Mouse (Mus musculus): Measurements from ENCODE around the gene Hk1.
A peak's percentile ranks its signal among the peaks of the same experiment; 100 is the strongest.
"Not testable (repeated sequence)": the region's sequence is repeated elsewhere in the genome, so short reads cannot be mapped to it uniquely, and the experiment has no call there.

Gene Hk1

DNA sequence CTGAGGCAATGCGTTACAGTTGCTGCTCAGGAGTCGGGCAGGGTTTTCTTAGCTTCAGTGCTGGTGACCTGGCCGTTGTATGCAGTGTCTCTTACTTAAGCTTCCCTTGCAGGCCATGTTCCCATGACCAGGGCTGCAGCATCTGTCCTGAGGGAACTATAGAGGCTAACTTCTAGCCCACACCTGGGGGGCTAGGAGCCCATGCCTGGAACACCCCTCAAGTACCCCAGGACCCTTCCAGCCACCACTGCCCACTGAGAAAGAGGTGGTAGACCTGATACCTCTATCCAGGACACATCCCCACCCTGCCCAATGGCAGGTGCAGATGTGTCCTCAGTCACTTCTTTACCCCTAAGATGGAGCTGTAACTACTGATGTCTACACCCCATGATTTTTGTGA lies 38.7 kb downstream of the Hk1 start:
- DNase-seq (ENCODE audit: low read depth, low spot score): no peak

DNA sequence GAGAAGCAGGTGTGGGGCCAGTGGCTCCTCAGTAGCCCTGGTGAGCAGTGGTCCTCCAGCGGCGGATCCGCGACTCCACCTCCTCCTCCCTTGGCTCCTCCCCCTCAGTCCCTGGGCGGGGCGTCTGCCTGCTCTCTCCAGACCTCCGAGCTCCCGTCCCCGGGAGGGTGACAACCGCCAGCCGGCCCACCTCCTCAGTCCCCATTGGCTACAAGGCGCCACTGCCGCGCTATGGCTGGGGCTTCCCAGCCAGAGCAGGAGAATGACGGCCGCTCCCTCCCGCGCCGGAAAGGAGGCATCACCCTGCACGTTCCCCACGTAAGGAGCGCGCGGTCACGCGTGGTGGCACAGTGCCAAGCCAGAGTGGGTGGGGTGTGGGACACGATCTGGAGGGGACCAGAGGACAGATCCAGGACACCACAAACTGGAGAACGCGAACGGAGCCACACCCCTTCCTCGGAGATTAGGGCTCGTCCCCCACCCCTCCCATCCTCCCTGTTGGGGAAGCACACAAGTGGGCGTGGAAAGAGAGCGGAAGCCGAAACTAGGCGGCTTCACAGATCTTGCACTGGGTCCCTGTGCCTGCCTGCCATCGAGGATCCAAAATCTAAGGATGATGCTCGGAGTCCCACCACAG lies 39.5 kb downstream of the Hk1 start:
- peak; percentile 97 for DNase-seq (ENCODE audit: low read depth, low spot score)

DNA sequence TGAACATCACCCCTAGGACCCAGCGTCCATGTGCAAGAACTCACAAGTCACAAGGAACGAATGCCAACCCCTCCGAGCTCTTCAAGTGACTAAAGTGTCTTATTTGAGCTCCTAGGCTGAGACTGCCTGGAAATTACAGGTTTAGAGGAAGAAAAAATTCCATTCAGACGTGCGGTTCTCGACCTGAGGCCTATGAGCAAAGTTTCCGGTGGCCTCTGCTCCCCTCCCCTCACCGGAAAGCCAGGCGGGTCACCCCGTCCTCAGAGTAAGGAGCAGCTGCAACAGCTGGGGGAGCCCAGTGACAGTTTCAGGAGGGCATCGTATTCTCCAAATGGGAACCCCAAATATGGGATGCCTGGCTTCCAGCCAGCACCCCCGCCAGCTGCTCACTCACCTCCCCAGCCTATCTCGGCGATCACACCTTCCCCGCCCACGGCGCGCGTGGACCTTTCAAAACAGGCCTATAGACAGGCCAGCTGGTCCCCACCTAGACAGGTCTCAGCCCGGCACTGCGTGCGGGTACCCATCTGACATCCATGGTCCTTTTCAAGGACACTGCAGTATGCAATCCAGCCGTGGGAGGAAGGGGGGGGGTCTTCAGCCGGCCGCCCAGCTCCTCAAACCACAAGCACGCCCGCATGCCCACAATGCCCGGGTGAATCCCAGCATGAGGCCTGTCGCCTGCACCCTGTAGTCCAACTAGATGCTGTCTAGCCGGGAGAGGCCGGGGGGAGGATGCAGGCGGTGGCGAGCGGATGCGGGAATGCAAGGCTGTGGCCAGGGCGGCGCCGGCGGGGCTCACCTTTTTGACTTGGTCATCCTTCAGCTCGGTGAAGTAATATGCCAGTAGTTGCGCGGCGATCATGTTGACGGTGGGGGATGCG lies 40.3 kb downstream of the Hk1 start:
- peak; percentile 73 for DNase-seq (ENCODE audit: low read depth, low spot score)

DNA sequence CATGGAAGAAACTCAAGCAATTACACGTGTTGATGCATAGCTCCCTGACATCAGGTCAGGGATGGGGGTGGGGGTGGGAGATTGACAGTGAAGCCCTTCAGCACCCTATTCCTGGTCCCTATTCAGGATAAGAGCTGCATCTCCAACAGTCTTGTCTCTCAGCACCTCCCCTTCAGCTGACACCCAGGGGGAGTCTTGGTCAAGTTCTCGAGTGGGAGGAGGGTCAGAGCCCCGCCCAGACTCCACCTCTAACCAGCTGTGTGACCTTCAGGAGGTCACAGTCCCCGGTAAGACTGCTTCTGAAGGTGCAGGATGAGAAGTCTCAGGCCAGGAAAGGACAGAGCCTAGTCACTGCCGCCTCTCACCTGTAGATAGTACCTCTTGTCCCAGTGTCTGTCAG lies 41.1 kb downstream of the Hk1 start:
- DNase-seq (ENCODE audit: low read depth, low spot score): peak; percentile 29

DNA sequence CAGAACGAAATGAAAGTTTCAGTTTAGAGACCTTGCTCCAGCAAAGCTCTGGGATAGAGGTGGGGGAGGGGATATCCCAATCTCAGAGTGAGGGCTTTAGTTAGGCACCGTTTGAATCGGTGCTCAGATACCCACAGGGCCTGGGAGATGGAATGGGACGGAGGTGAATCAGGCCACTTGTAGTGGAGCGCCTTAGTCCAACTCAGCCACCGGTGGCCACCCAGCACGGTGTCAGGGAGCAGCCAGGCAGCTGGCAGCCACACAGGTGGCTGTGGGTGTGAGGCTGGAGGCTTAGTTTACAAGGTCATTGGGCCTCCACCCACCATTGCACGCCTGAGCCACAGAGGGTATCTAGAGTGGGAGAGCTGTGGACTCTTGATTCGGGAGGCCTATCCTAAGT lies 41.5 kb downstream of the Hk1 start:
- DNase-seq (ENCODE audit: low read depth, low spot score): no peak

DNA sequence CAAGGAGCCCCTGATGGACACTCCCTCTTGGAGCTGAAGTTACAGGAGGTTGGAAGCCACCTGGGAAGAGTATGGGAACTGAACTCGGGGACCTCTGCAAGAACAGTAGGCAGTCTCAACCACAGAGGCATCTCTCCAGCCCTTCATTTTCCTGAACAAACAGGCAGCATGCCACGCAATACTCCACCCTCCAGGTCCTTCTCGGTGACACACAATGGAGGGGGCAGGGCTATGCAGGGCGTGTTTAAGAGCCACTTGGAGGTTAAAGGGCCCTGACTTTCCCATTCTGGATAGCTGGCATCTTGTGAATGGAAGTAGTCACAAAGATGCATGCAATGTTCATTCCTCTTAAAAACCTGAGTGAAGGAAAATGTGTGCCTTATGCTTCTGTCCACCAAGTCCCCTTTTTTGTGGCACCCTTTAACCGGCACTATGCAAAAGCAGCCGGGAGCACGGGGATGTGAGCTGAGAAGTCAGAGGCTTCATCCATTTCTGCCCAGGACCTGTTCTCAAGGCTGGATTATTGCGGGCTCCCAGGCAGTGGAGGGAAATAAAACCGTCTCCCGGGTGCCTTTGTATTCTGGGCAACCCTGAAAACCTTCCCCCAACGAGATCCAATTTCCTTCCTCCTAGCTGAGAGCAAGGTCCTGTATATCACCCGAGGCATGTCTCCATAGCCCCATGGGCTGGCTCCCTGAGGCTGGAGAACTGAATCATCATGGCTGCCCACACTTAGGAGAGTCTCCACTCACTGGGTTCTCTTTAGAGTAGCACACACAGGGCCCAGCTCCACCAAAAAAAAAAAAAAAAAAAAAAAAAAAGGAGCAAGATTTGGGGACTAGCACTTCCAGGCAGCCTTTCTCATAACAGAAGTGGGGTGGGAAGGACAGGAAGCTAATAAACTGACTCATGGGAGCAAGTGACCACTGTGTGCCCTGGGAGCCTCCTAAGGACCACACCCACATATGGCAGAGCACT lies 42.8 kb downstream of the Hk1 start:
- no peak for DNase-seq (ENCODE audit: low read depth, low spot score)

DNA sequence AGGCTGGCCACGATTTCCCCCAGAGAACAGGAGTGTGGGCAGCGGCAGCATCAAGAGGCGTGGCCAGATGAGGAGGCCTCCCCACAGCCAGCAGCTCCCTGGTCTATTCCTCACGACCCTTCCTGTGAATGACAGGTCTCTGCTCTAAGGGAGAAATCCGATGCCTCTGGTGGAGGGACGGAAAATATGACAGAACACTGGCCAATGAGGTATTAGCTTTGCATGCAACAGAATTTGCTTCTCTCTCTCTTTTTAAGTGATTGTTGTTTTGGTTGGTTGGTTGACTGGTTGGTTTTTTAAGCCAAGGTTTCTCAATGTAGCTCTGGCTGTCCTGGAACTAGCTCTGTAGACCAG lies 44.3 kb downstream of the Hk1 start:
- peak; percentile 26 for DNase-seq (ENCODE audit: low read depth, low spot score)

DNA sequence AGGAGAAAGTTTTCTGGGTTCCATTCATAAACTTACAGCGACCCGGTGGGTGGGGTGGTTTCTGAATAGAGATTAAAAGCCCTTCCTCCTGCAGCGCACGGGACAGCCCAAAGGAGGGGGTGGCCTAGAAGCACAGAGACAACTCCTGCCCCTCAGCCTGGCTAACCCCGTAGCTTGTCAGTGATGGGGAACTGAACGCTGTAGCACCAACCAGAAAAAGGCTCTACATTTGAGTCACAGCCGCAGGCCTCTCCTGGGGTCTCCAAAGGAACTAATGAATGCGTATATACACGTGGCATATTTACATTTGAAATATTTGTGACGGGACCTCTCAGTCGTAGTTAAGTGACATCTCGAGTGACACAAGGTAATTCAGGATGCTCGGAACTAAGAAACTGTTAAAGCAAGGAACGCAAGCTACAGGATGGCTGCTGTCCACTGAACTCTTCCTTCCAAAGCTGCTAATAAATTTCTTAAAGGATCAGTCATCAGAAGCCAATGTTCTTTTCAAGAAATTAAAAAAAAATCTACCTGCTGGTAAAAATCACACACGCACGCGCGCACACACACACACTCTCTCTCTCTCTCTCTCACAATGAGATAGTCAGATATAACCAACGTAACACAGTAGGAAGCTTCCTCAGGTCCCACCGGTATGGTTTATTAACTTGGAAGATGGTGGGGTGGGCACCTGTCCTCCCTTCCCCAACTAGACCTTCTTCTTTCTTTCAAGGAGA lies 44.9 kb downstream of the Hk1 start:
- DNase-seq (ENCODE audit: low read depth, low spot score): no peak

DNA sequence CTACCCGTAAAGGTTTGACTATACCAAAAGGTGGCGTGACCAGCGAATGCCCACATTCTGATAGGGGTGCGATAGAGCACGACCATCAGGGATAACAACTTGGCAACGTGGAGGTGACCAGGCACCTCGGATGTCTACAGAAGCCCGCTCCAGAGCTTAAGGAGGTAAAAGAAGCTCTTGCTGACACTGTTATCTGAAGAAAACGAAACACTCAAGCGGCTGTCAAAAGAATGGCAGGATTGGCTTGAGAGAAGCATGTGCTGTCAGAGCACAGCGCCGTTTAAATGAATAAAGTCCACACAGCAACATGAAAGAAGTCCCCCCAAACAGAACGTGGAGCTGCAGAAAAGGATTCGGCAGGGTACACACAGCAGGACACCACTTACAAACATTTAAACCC lies 46.4 kb downstream of the Hk1 start:
- DNase-seq (ENCODE audit: low read depth, low spot score): no peak

DNA sequence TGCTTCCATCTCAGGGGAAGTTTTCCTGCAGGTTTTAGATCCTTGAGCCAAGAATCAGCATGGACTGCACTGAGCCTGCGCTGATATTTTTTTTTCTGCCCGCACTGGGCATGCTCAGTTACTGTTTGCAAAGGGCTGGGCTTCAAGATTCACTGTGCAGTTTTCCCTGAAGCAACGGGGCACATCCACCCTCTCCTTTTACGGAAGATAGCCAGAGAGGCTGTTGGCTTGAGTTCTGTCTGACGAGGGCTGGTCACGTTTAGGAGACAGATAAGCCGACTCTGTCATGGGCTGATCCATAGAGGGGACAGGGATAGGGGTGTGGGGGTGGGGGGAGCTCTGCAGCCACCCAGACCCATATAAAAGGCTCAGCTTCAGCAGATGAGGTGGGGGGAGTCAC lies 47.2 kb downstream of the Hk1 start:
- no peak for DNase-seq (ENCODE audit: low read depth, low spot score)

DNA sequence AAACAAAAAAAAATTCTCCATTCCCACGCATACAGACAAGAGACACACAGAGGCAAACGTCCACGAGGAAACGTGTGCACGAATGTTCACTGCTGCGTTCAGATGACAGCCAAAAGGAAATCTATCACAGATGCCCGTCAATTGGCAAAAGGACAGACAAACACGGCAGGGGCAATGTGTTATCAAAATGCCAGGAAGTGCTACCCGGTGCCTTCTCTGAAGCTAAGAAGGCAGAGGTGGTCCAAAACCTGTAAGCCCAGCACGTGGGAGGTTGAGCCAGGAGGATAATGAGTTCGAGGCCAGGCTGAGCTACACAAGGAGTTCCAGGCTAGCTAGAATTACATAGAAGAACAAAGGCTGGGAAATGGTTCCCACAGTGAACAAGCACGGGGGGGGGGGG lies 47.9 kb downstream of the Hk1 start:
- DNase-seq (ENCODE audit: low read depth, low spot score): no peak

DNA sequence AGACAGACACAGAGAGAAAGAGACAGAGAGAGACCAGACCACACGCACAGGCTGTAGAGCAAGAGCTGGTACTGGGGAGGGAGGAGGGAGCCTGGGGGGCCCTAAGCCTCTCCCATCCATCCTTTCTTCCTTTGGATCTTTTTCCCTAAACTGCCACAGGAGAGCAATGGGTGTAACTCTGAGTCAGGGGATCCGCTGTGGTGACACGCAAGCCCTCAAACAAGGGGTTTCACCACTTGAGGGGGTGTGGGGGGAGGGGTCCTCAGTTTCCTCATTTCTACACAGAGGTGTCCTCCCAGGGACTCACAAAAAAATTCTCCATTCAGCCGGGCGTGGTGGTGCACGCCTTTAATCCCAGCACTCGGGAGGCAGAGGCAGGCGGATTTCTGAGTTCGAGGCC lies 48.4 kb downstream of the Hk1 start:
- DNase-seq (ENCODE audit: low read depth, low spot score): no peak

DNA sequence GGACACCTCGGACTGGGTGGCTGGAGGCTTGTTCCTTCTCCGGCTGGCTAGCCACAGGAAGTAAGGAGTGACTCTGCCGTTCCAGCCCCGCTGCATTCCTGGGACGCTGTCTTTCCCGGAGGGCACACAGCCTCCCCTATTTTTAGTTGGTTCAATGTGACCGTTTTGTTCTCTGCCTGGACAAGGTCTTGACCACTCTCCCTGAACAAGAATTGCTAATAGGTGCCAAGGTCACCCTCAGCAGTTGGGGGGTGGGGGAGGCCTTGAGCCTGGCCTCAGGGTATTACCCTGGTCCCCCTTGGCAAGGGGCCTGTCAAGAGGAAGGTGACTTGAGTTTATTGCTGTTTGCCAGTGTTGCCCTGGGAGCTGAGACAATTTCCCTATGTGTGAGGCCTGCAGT lies 49.9 kb downstream of the Hk1 start:
- DNase-seq (ENCODE audit: low read depth, low spot score): no peak

DNA sequence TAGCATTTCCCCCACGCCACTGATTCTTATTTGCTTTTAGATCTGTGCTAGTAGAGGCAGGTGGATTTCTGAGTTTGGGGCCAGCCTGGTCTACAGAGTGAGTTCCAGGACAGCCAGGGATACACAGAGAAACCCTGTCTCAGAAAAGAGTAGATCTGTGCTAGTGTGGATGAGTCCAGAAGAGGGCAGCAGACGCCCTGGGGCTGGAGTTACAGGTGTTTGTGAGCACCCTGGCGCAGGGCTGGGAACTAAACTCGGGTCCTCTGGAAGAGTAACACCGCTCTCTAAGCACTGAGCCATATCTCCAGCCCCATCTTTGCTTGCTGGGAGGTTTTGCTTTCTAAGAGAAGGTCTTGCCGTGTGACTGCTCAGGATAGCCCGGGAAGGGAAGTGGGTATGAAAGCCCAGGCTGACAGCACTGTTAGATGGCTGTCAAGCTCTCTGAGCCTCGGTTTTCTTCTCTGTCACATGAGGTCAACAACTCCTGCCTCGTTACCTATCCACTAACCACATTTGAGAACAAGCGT lies 50.8 kb downstream of the Hk1 start:
- DNase-seq (ENCODE audit: low read depth, low spot score): peak; percentile 43

DNA sequence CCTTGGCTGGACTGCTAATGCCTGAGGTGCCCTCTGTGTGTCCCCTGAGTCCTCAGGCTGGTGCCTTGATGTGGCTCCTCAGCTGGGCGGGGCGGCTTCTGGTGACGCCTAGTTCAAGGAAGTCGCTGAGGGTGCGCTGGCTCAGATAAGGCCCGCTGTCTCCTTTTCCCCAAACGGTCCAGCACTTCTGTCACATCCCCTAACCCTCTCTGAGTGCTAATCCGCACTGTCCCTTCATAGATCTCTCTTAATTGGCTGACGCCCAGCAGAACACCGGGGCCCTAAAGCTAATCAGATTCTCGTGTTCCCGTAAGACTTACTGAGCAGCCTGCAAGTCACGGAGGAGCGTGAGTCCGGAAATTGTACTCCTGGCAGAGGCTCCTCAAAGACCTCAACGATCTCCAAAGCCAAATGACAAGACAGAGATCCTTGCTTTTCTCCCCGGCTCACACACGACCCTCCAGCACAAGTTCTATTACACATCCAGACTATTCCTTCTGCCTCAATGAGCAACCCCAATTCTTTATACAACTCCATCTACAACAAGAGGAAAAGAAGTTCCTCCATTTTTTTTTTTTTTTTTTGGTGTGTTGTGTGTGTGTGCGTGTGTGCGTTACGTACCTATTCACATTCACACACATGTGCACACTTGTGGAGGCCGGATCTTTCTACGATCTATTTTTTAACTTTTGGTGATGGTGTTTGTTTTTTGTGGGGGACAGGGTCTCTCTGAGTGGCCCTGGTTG lies 52.0 kb downstream of the Hk1 start:
- peak; percentile 78 for DNase-seq (ENCODE audit: low read depth, low spot score)

DNA sequence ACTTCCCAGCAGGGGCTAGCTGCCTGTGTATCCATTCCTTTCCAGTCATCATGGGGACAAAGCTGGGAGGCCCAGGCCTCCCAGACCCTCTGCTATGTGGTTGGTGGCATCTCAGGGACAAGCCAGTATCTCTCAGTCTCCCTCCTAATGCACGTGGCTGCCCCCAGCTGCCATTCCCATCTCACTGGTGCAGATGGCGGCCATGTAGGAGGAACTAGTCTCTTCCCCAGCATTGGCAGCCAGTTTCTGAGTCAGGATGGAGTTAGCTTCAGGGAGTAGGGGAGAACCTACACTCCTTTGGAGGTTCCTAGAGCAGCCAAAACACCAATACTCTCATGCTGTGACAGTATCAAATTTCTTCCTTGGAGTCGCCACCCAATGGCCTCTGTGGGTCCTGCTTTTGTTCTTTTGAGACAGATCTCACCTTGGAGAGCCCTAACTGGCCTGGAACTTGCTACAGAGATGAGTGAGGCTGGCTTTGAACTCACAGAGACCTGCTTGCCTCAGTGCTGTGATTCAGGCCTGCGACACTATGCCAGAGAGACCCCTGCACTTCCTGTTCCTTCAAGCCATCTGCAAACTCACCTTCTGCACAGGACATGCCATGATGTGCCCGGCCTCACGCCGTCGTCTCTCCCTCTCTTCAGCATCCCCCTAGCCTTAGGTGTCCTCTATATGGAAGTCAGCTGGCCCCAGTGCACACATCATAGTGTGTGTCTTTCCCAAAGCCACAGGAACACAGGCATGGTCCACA lies 52.7 kb downstream of the Hk1 start:
- DNase-seq (ENCODE audit: low read depth, low spot score): no peak

DNA sequence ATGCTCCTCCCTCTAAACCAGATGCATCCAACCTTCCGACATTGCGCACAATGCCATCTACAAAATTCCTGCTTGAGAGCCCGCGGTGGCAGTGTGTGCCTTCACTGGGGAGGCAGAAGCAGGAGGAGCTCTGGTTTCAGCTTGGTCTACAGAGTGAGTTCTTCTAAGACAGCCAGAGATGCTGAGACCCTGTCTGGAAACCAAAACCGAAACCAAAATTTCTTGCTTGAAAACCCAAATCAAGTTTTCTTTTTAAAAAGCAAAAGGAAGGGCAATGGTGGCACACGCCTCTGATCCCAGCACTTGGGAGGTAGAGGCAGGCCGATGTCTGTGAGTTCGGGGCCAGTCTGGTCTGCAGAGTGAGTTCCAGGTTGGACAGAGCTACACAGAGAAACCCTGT lies 53.7 kb downstream of the Hk1 start:
- DNase-seq (ENCODE audit: low read depth, low spot score): peak; percentile 52

DNA sequence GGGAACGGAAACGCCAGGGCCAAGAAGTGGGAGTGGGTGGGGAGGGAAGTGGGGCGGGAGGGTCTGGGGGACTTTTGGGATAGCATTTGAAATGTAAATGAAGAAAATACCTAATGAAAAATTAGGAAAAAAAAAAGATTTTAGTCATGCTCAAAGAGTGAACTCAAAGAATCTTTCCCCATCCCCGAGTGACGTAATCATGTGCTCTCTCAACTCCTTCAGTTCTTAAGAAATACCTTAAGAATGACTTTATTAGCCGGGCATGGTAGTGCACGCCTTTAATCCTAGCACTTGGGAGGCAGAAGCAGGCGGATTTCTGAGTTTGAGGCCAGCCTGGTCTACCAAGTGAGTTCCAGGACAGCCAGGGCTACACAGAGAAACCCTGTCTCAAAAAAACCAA lies 56.9 kb downstream of the Hk1 start:
- DNase-seq (ENCODE audit: low read depth, low spot score): not testable (repeated sequence)

DNA sequence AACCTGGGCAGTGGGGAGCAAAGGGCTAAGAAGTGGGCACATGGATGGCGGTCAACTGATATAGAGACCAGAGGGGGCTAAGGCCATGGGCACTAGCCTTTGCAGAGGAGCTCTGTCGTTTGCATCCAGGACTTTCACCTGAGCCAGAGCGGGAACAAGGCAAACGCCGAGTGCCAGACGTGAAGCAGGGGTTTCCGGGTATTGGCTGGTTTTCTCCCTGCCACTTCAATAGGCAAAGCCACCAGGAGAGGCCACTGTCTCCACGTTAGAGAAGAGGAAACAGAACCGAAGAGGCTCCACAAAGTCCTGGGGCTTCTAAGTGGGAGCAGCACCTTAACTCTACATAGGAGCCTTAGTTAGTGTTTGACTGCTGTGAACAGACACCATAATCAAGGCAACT lies 58.3 kb downstream of the Hk1 start:
- DNase-seq (ENCODE audit: low read depth, low spot score): no peak
